Mouse (Mus musculus) small intestine, adult 2 months (tissue): ENCODE measurements at regions not wholly inside any gene's neighbourhood (a gene's known extent, or its start where the extent isn't known, plus 50 kb on each side); places are given as distances from the start of the nearest gene placed in this dataset.

ENCODE experiments used
- CTCF ChIP-seq: fragments of 200-500 bp; IDR thresholded peaks from 2 replicates; pipeline ENCODE4 v1.5.1; 2012; ENCODE audit warnings: low read depth, mild to moderate bottlenecking, control low read depth, inconsistent platforms, low read length, moderate library complexity, mixed read lengths; ENCODE audit not compliant: insufficient replicate concordance, insufficient read length; ENCODE audit errors: extremely low read depth
- POLR2A ChIP-seq: fragments of 200-500 bp; IDR thresholded peaks from 2 replicates; pipeline ENCODE4 v1.6.1; 2012; ENCODE audit warnings: low read depth, mild to moderate bottlenecking, control low read depth, inconsistent platforms, low read length, moderate library complexity

GRCm38 (mm10) chr15:61723696-61724095 is 800.9 kb upstream of the A1bg start:
- TF ChIP-seq POLR2A: no peak
- no peak for TF ChIP-seq CTCF
